ENCODE assay signal across 9 mouse cellular contexts in the genomic region with DNA sequence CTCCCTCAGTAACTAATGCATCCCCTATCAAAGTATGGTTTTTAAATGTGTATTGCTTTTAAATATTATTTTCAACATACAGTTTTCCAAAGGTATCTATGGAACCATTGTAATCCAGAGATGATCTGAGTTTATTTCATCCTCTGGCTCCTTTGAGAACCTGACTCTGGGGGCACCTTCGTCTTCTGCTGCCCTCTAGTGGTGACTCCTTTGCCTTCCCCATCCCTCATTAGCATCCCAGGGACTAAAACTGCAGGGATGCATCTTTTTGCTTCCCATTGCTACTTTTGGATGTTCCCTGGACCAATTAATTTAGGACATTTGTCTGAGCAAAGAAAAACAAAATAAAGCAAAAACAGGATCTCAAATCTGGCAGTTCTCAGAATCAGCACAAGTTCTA.
DNase-seq lines count a peak whose midpoint lies in the region; ATAC-seq lines count a peak whose summit lies in the region.
"Had no signal": no experiment of that assay in that cellular context is flagged by ENCODE, and none has a peak within 500 bp of the region (broad histone marks: within the 10 kb centered on the region; RNA-seq: fewer than 3 reads in every experiment).

No protein-coding gene starts in this region.

- H3K4me1 ChIP-seq in embryonic facial prominence, embryonic 11.5 days (ENCODE audit: control insufficient read depth, insufficient read depth, low read length) = no peaks in the 10 kb centered on the region

- H3K9me3 ChIP-seq in embryonic facial prominence, embryonic 11.5 days (replicated peaks; ENCODE audit: control insufficient read depth, low read length) = no peaks in the 10 kb centered on the region

- no peak overlapping the region for H3K4me2 ChIP-seq in embryonic facial prominence, embryonic 11.5 days (ENCODE audit: low read depth, low read length)

- no peaks in the 10 kb centered on the region for H3K27me3 ChIP-seq in embryonic facial prominence, embryonic 11.5 days (ENCODE audit: control insufficient read depth, insufficient read depth, low read length)

- WGBS in embryonic facial prominence, embryonic 11.5 days = 0% methylated on average over 1 of the region's 1 CpGs

- ATAC-seq in embryonic facial prominence, embryonic 11.5 days (replicated peaks; ENCODE audit: insufficient number of reproducible peaks, low FRiP score, low TSS enrichment, low read depth) = no peak
- ATAC-seq in activated CD4-positive, CD25-positive, alpha-beta regulatory T cell, adult 4 months = no peak

- H3K27ac ChIP-seq in embryonic facial prominence, embryonic 11.5 days (replicated peaks; ENCODE audit: low read depth, low read length) = no peak overlapping the region

- peak; percentile 55 for DNase-seq in urinary bladder, postnatal 14 days (ENCODE audit: low spot score)
- no peak for DNase-seq in urinary bladder, postnatal 10 days (ENCODE audit: low spot score)
- peak; percentile 64 to 78 for DNase-seq in adrenal gland, postnatal 36 days
- peak; percentile 66 for DNase-seq in embryonic facial prominence, embryonic 11.5 days (ENCODE audit: low spot score)
- DNase-seq in hindlimb bud, embryonic 11.5 days (ENCODE audit: extremely low spot score, low read depth, low spot score) = peak; percentile 39
- peak; percentile 31 to 51 for DNase-seq in left cerebral cortex, postnatal 36 days (ENCODE audit: low spot score in 2 of 2)
- peak; percentile 9 for DNase-seq in ovary, postnatal 10 days (ENCODE audit: low spot score)

- H3K36me3 ChIP-seq in embryonic facial prominence, embryonic 11.5 days (replicated peaks; ENCODE audit: control insufficient read depth, insufficient read depth, low read depth, low read length) = no peaks in the 10 kb centered on the region

- intact Hi-C loops in left cerebral cortex, postnatal 36 days (cut with DNase I) = loop anchor here (1.0 kb wide), 1 partner anchor 169 kb away; no protein-coding TSS in a partner anchor

- no peak overlapping the region for H3K4me3 ChIP-seq in embryonic facial prominence, embryonic 11.5 days (ENCODE audit: low read depth, low read length)
- H3K4me3 ChIP-seq: myocyte had no signal

- H3K9ac ChIP-seq in embryonic facial prominence, embryonic 11.5 days (replicated peaks; ENCODE audit: low read length) = no peak overlapping the region
